Mouse (Mus musculus) embryonic facial prominence, embryonic 11.5 days (tissue): ENCODE results near the gene Adamts6. TPM values are rescaled to one million over a fixed set of nuclear protein-coding genes. Genes with fewer than 3 reads are reported as not detected.
A peak's percentile ranks its signal among the peaks of the same experiment; 100 is the strongest.

ENCODE experiments used
- ATAC-seq: fragments of 200-750 bp; cut with Nextera tagmentation; replicated peaks from 2 replicates; pipeline ENCODE4 v1.8.0; 2017; ENCODE audit warnings: low read depth; ENCODE audit not compliant: insufficient number of reproducible peaks, low FRiP score, low TSS enrichment
- DNase-seq: peaks from one replicate; pipeline ENCODE4 v3.0.0-alpha.2; 2015; ENCODE audit warnings: low spot score
- H3K27ac ChIP-seq: fragments of 300-500 bp; sonication (generic); replicated peaks from 2 replicates; pipeline ENCODE4 v1.5.1; 2014; ENCODE audit warnings: mild to moderate bottlenecking, low read depth, low read length, control low read depth
- H3K27me3 ChIP-seq: fragments of 300-500 bp; sonication (generic); 2 replicates; pipeline ENCODE4 v1.6.1; 2014; ENCODE audit warnings: mild to moderate bottlenecking, low read length, moderate library complexity, mixed read lengths; ENCODE audit not compliant: control insufficient read depth, insufficient read depth
- H3K36me3 ChIP-seq: fragments of 300-500 bp; sonication (generic); replicated peaks from 2 replicates; pipeline ENCODE4 v1.6.1; 2014; ENCODE audit warnings: low read depth, mild to moderate bottlenecking, low read length, moderate library complexity, mixed read lengths; ENCODE audit not compliant: control insufficient read depth, insufficient read depth
- H3K4me1 ChIP-seq: fragments of 300-500 bp; sonication (generic); 2 replicates; pipeline ENCODE4 v1.6.1; 2014; ENCODE audit warnings: low read length, mixed read lengths; ENCODE audit not compliant: control insufficient read depth, insufficient read depth
- H3K4me2 ChIP-seq: fragments of 300-500 bp; sonication (generic); 2 replicates; pipeline ENCODE4 v1.6.1; 2014; ENCODE audit warnings: low read depth, mild to moderate bottlenecking, control low read depth, low read length, moderate library complexity
- H3K4me3 ChIP-seq: fragments of 300-500 bp; sonication (generic); 2 replicates; pipeline ENCODE4 v1.5.1; 2014; ENCODE audit warnings: low read depth, low read length, control low read depth
- H3K9ac ChIP-seq: fragments of 300-500 bp; sonication (generic); replicated peaks from 2 replicates; pipeline ENCODE4 v1.6.1; 2014; ENCODE audit warnings: mild to moderate bottlenecking, control low read depth, low read length
- H3K9me3 ChIP-seq: fragments of 300-500 bp; sonication (generic); replicated peaks from 2 replicates; pipeline ENCODE4 v1.6.1; 2016; ENCODE audit warnings: mild to moderate bottlenecking, low read length, inconsistent platforms, mixed read lengths; ENCODE audit not compliant: control insufficient read depth
- WGBS: fragments of 180-500 bp; shearing (Covaris S2); extraction: QIAGEN DNeasy Blood & Tissue Kit; methylation state at CpG from one replicate; pipeline ENCODE4 v1.1.7; 2014; 5-methylcytosine and 5-hydroxymethylcytosine counted together
- polyA plus RNA-seq: library from polyadenylated mRNA; unstranded; fragments of >200 nt; fragmentation: Nextera tagmentation; extraction: Ambion mirVana; gene quantifications from 2 replicates; pipeline ENCODE4 v1.2.1, GENCODE M21; 2014

The Adamts6 gene
- 3.1 and 3.7 TPM in 2 replicates for polyA plus RNA-seq

GRCm38 (mm10) chr13:104287366-104288225 lies at the start of gene Adamts6:
Adamts6 (plus strand) TSS chr13:104287835.
- Histone ChIP-seq H3K9ac (peak within 1 kb of the TSS; percentile 28), H3K27ac (peak within 1 kb of the TSS; percentile 48), H3K9me3 (no peaks in the 10 kb centered on the region), H3K27me3 (no peaks in the 10 kb centered on the region), H3K4me3 (peak within 1 kb of the TSS; percentile 40), H3K4me1 (no peaks in the 10 kb centered on the region), H3K36me3 (no peaks in the 10 kb centered on the region), H3K4me2 (peak within 1 kb of the TSS; percentile 51)
- DNase-seq (peak; percentile 68), ATAC-seq (no peak)
- WGBS: under 1% methylated on average over 23 of the region's 23 CpGs

- DNase-seq (no peak), ATAC-seq (no peak)
- Histone ChIP-seq H3K27me3 (no peaks in the 10 kb centered on the region), H3K4me3 (no peak overlapping the region), H3K4me1 (no peaks in the 10 kb centered on the region), H3K36me3 (no peaks in the 10 kb centered on the region), H3K27ac (no peak overlapping the region), H3K4me2 (no peak overlapping the region), H3K9ac (no peak overlapping the region), H3K9me3 (no peaks in the 10 kb centered on the region)
- 89% methylated on average over 3 of the region's 3 CpGs for WGBS
Observed at GRCm38 (mm10) chr13:104258997-104259396, 28.6 kb upstream of the Adamts6 start.

DNA sequence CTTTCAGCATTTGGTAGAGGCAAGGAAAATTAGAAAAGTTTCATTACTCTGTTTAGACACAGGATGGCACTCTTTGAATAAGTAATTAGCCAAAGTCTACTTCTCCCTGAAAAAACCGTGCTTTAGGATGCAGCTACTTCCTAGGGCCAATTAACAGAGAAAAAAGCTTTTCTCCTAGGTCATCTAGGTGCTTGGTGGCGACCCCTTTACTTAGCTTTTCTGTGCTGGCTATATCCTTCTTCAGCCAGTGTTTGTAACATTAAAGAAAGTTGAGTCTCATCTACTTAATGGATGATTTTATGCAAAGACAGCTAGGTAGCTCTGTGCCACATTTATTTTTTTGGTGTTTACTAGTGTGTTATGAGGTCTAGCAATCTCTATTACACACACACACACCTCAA lies 2.6 kb upstream of the Adamts6 start:
- H3K9me3 ChIP-seq: no peaks in the 10 kb centered on the region
- DNase-seq (peak; percentile 67), ATAC-seq (no peak)
- no peak overlapping the region for H3K9ac ChIP-seq
- no peaks in the 10 kb centered on the region for H3K27me3 ChIP-seq
- no peak overlapping the region for H3K27ac ChIP-seq
- H3K4me3 ChIP-seq: no peak overlapping the region
- WGBS: 0% methylated on average over 2 of the region's 2 CpGs
- H3K4me1 ChIP-seq: no peaks in the 10 kb centered on the region
- H3K36me3 ChIP-seq: no peaks in the 10 kb centered on the region
- H3K4me2 ChIP-seq: no peak overlapping the region

DNA sequence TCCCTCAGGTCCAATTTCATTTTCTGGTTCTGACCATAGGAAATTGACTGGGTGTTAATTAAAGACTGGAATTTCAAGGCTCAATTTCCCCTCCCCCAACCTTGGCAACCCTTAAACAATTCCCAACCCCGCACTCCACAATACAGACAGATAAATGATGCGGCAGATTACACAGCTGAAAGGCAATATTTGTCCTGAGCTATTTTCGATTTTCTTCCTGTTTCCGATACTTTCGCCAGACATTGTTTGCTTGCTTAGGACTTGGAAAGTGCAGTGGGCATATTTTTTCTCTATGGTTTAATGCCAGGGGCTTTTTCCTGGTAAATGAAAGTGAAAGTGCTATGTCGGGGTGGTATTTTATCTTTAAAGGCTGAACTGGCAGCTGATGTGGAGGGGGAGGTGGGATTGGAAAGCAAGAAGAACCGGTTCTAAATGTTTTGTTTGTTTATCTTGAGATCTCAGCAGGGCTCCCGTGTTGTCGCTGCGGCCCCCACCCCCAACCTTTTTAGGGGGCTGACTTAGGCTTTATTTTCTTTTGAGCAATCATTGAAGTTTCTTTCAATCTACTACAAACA lies 1.8 kb upstream of the Adamts6 start:
- no peaks in the 10 kb centered on the region for H3K9me3 ChIP-seq
- H3K9ac ChIP-seq: peak overlapping the region; percentile 32
- H3K36me3 ChIP-seq: no peaks in the 10 kb centered on the region
- H3K27ac ChIP-seq: no peak overlapping the region
- H3K4me1 ChIP-seq: no peaks in the 10 kb centered on the region
- no peaks in the 10 kb centered on the region for H3K27me3 ChIP-seq
- DNase-seq: peak; percentile 52
- H3K4me2 ChIP-seq: peak overlapping the region; percentile 56
- no peak for ATAC-seq
- peak overlapping the region; percentile 40 for H3K4me3 ChIP-seq
- WGBS: 1% methylated on average over 10 of the region's 10 CpGs

- H3K9ac ChIP-seq: no peak overlapping the region; the same call in 1 of the 2 replicates
- H3K9me3 ChIP-seq: no peaks in the 10 kb centered on the region
- no peak overlapping the region for H3K27ac ChIP-seq
- peak; percentile 43 for DNase-seq
- WGBS: under 1% methylated on average over 4 of the region's 4 CpGs
- H3K36me3 ChIP-seq: no peaks in the 10 kb centered on the region
- ATAC-seq: no peak
- H3K27me3 ChIP-seq: no peaks in the 10 kb centered on the region
- no peaks in the 10 kb centered on the region for H3K4me1 ChIP-seq
- H3K4me3 ChIP-seq: peak overlapping the region; percentile 40
- H3K4me2 ChIP-seq: peak overlapping the region; percentile 56
Observed at GRCm38 (mm10) chr13:104286336-104286735, 1.3 kb upstream of the Adamts6 start.

GRCm38 (mm10) chr13:104286897-104287309 lies 732 bp upstream of the Adamts6 start:
- Histone ChIP-seq H3K27me3 (no peaks in the 10 kb centered on the region), H3K27ac (no peak overlapping the region; the same call in 1 of the 2 replicates), H3K36me3 (no peaks in the 10 kb centered on the region), H3K9ac (no peak overlapping the region; the same call in 1 of the 2 replicates), H3K4me1 (no peaks in the 10 kb centered on the region), H3K4me2 (peak overlapping the region; percentile 51), H3K9me3 (no peaks in the 10 kb centered on the region), H3K4me3 (peak overlapping the region; percentile 40)
- ATAC-seq (peak; percentile 95), DNase-seq (peak; percentile 94)
- WGBS: 0% methylated on average over 10 of the region's 10 CpGs

- peak overlapping the region; percentile 40 for H3K4me3 ChIP-seq
- DNase-seq (peak; percentile 71), ATAC-seq (peak; percentile 71; the same call in 1 of the 2 replicates)
- H3K9me3 ChIP-seq: no peaks in the 10 kb centered on the region
- peak overlapping the region; percentile 48 for H3K27ac ChIP-seq
- WGBS: 2% methylated on average over 7 of the region's 7 CpGs
- H3K27me3 ChIP-seq: no peaks in the 10 kb centered on the region
- no peaks in the 10 kb centered on the region for H3K36me3 ChIP-seq
- H3K4me1 ChIP-seq: no peaks in the 10 kb centered on the region
- H3K4me2 ChIP-seq: peak overlapping the region; percentile 51
- H3K9ac ChIP-seq: peak overlapping the region; percentile 28
Observed at GRCm38 (mm10) chr13:104288226-104288859, 708 bp downstream of the Adamts6 start.
